Mouse (Mus musculus) forebrain, embryonic 11.5 days (tissue): ENCODE data around the gene Immp1l. TPM values are rescaled to one million over a fixed set of nuclear protein-coding genes. Genes with fewer than 3 reads are reported as not detected.

Source experiments
- ATAC-seq: fragments of 200-750 bp; cut with Nextera tagmentation; replicated peaks from 2 replicates; pipeline ENCODE4 v1.8.0; 2017; ENCODE audit warnings: moderate TSS enrichment; ENCODE audit not compliant: low FRiP score
- DNase-seq: peaks from one replicate; pipeline ENCODE4 v3.0.0-alpha.2; 2017; ENCODE audit warnings: low spot score
- H3K27ac ChIP-seq: fragments of 300-500 bp; sonication (generic); 2 replicates; pipeline ENCODE4 v1.5.1; 2014; ENCODE audit warnings: low read depth, low read length
- H3K27me3 ChIP-seq: fragments of 300-500 bp; sonication (generic); 2 replicates; pipeline ENCODE4 v1.6.1; 2014; ENCODE audit warnings: mild to moderate bottlenecking, low read length, mixed read lengths; ENCODE audit not compliant: control insufficient read depth, insufficient read depth
- H3K36me3 ChIP-seq: fragments of 300-500 bp; sonication (generic); 2 replicates; pipeline ENCODE4 v1.6.1; 2014; ENCODE audit warnings: mild to moderate bottlenecking, low read length, moderate library complexity, mixed read lengths; ENCODE audit not compliant: control insufficient read depth, insufficient read depth
- H3K4me1 ChIP-seq: fragments of 300-500 bp; sonication (generic); replicated peaks from 2 replicates; pipeline ENCODE4 v1.6.1; 2014; ENCODE audit warnings: low read length, mixed read lengths; ENCODE audit not compliant: control insufficient read depth, insufficient read depth
- H3K4me2 ChIP-seq: fragments of 300-500 bp; sonication (generic); 2 replicates; pipeline ENCODE4 v1.6.1; 2014; ENCODE audit warnings: low read depth, mild to moderate bottlenecking, low read length, moderate library complexity, mixed read lengths; ENCODE audit not compliant: severe bottlenecking
- H3K4me3 ChIP-seq: fragments of 300-500 bp; sonication (generic); 2 replicates; pipeline ENCODE4 v1.5.1; 2014; ENCODE audit warnings: low read depth, low read length
- H3K9ac ChIP-seq: fragments of 300-500 bp; sonication (generic); 2 replicates; pipeline ENCODE4 v1.6.1; 2014; ENCODE audit warnings: low read length
- H3K9me3 ChIP-seq: fragments of 300-500 bp; sonication (generic); 2 replicates; pipeline ENCODE4 v1.6.1; 2016; ENCODE audit warnings: low read length, mixed read lengths; ENCODE audit not compliant: control insufficient read depth
- WGBS: fragments of 180-500 bp; shearing (Covaris S2); extraction: QIAGEN DNeasy Blood & Tissue Kit; methylation state at CpG from one replicate; pipeline ENCODE4 v1.1.7; 2014; 5-methylcytosine and 5-hydroxymethylcytosine counted together
- polyA plus RNA-seq: library from polyadenylated mRNA; unstranded; fragments of >200 nt; fragmentation: Nextera tagmentation; extraction: Ambion mirVana; gene quantifications from 2 replicates; pipeline ENCODE4 v1.2.1, GENCODE M21; 2014

Gene Immp1l
- polyA plus RNA-seq, 1 experiment from 2014 or later, result 134 TPM

GRCm38 (mm10) chr2:105916671-105917070 is 12.2 kb downstream of the Immp1l start:
- no peak overlapping the region for H3K9ac ChIP-seq
- H3K4me3 ChIP-seq, result no peak overlapping the region
- DNase-seq, result no peak
- no peaks in the 10 kb centered on the region for H3K4me1 ChIP-seq
- no peaks in the 10 kb centered on the region for H3K27me3 ChIP-seq
- no peak overlapping the region for H3K4me2 ChIP-seq
- WGBS, result 90% methylated on average over 1 of the region's 1 CpGs
- no peaks in the 10 kb centered on the region for H3K36me3 ChIP-seq
- no peaks in the 10 kb centered on the region for H3K9me3 ChIP-seq
- no peak overlapping the region for H3K27ac ChIP-seq
- ATAC-seq, result no peak

- 43% methylated on average over 5 of the region's 5 CpGs for WGBS
- Histone ChIP-seq H3K9me3 (no peaks in the 10 kb centered on the region), H3K9ac (no peak overlapping the region), H3K27me3 (no peaks in the 10 kb centered on the region), H3K27ac (no peak overlapping the region), H3K4me1 (no peaks in the 10 kb centered on the region), H3K4me2 (no peak overlapping the region), H3K4me3 (no peak overlapping the region), H3K36me3 (no peaks in the 10 kb centered on the region)
- ATAC-seq (peak; percentile 65), DNase-seq (no peak)
Observed at GRCm38 (mm10) chr2:105917623-105918346, 13.3 kb downstream of the Immp1l start.

- no peak overlapping the region for H3K27ac ChIP-seq
- no peak for ATAC-seq
- no peak overlapping the region for H3K4me2 ChIP-seq
- H3K4me1 ChIP-seq, result no peaks in the 10 kb centered on the region
- no peaks in the 10 kb centered on the region for H3K27me3 ChIP-seq
- H3K36me3 ChIP-seq, result no peaks in the 10 kb centered on the region
- H3K4me3 ChIP-seq, result no peak overlapping the region
- DNase-seq, result no peak
- no peaks in the 10 kb centered on the region for H3K9me3 ChIP-seq
- H3K9ac ChIP-seq, result no peak overlapping the region
- 89% methylated on average over 2 of the region's 2 CpGs for WGBS
Observed at GRCm38 (mm10) chr2:105950131-105950530, 45.7 kb downstream of the Immp1l start.

GRCm38 (mm10) chr2:105951350-105951940 is 47.0 kb downstream of the Immp1l start:
- Histone ChIP-seq H3K9ac (no peak overlapping the region), H3K4me1 (no peaks in the 10 kb centered on the region), H3K36me3 (no peaks in the 10 kb centered on the region), H3K4me3 (no peak overlapping the region), H3K27me3 (no peaks in the 10 kb centered on the region), H3K9me3 (no peaks in the 10 kb centered on the region), H3K4me2 (no peak overlapping the region), H3K27ac (no peak overlapping the region)
- WGBS, result 91% methylated on average over 1 of the region's 1 CpGs
- DNase-seq (no peak), ATAC-seq (no peak)

DNA sequence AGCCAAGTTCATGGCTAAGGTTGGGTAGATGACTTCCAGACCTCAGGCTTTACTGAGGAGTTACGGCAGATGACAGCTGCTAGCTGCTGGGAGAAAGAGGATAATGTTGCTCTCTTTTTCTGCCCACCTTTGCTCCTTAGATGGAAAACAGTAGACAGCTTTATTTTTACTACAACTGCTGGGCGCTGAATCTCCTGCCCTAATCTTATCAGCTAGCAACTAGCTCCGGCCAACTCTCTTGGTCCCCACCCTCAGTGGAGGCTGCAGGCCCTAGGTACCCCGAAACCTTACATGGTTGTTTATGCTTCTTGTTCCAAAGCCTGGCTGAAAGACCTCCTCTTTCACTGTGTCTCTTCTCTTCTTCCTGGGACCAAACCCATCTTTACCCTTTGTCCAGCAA is 49.4 kb downstream of the Immp1l start:
- no peaks in the 10 kb centered on the region for H3K4me1 ChIP-seq
- H3K27ac ChIP-seq, result no peak overlapping the region
- 89% methylated on average over 4 of the region's 4 CpGs for WGBS
- H3K4me2 ChIP-seq, result no peak overlapping the region
- no peaks in the 10 kb centered on the region for H3K27me3 ChIP-seq
- no peak for ATAC-seq
- H3K36me3 ChIP-seq, result no peaks in the 10 kb centered on the region
- no peak overlapping the region for H3K4me3 ChIP-seq
- DNase-seq, result no peak
- H3K9me3 ChIP-seq, result no peaks in the 10 kb centered on the region
- H3K9ac ChIP-seq, result no peak overlapping the region

GRCm38 (mm10) chr2:105963447-105963846 is 59.0 kb downstream of the Immp1l start:
- H3K4me2 ChIP-seq, result no peak overlapping the region
- no peak overlapping the region for H3K9ac ChIP-seq
- H3K4me3 ChIP-seq, result no peak overlapping the region
- no peaks in the 10 kb centered on the region for H3K36me3 ChIP-seq
- WGBS, result 82% methylated on average over 1 of the region's 1 CpGs
- H3K9me3 ChIP-seq, result no peaks in the 10 kb centered on the region
- DNase-seq (no peak), ATAC-seq (no peak)
- no peaks in the 10 kb centered on the region for H3K4me1 ChIP-seq
- no peaks in the 10 kb centered on the region for H3K27me3 ChIP-seq
- H3K27ac ChIP-seq, result no peak overlapping the region

DNA sequence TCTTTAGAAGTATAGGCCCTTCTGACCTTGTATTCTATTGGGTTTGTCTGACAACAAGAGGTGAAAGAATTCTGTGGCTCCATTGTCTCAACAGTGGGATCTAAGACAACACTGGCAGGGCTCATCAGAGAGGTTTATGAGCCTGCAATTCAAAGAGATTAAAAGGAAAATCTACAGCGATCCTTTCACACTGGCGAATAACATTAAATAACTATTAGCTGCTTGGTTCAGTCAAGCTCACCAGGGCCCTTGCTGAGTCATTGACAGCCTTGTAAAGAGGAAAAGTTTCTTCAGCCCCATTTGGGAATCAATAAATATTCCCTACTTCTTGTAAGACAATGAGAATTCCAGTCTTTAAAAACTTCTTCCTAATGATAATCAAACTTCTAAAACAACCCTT is 69.5 kb downstream of the Immp1l start:
- H3K27ac ChIP-seq, result no peak overlapping the region
- ATAC-seq (peak; percentile 75), DNase-seq (no peak)
- WGBS, result 3% methylated on average over 2 of the region's 2 CpGs
- H3K4me1 ChIP-seq, result peaks cover 2% of the 10 kb centered on the region; the same call in 1 of the 2 replicates
- H3K9ac ChIP-seq, result no peak overlapping the region
- no peak overlapping the region for H3K4me2 ChIP-seq
- H3K36me3 ChIP-seq, result no peaks in the 10 kb centered on the region; the same call in 1 of the 2 replicates
- no peak overlapping the region for H3K4me3 ChIP-seq
- H3K27me3 ChIP-seq, result no peaks in the 10 kb centered on the region
- H3K9me3 ChIP-seq, result no peaks in the 10 kb centered on the region

DNA sequence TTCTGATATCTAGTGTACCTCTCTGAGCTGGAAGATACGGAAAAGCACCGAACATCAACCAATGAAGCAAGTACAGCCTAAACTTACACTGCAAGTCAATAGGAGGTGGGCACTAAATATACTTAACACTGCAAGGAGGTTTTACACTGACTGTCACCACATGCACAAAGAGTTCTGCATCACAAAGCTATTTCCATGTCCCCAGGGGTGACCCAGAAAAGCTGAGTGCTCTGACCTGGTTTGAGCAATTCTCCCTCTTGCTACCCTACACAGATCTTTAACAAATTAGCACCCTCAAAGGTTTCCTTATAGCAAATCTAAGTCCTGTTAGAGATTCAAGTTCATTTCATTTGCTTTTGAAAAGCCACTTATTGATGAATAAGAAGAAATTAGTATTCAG is 73.6 kb downstream of the Immp1l start:
- Histone ChIP-seq H3K27ac (no peak overlapping the region), H3K9me3 (no peaks in the 10 kb centered on the region), H3K4me3 (no peak overlapping the region), H3K4me1 (peaks cover 2% of the 10 kb centered on the region; the same call in 1 of the 2 replicates), H3K4me2 (no peak overlapping the region), H3K27me3 (no peaks in the 10 kb centered on the region), H3K36me3 (no peaks in the 10 kb centered on the region), H3K9ac (no peak overlapping the region)
- 97% methylated on average over 2 of the region's 2 CpGs for WGBS
- ATAC-seq (no peak), DNase-seq (no peak)

GRCm38 (mm10) chr2:105985206-105985605 is 80.8 kb downstream of the Immp1l start:
- H3K9ac ChIP-seq, result no peak overlapping the region
- no peaks in the 10 kb centered on the region for H3K27me3 ChIP-seq
- WGBS, result 79% methylated on average over 7 of the region's 7 CpGs
- peaks cover 5% of the 10 kb centered on the region; the same call in 1 of the 2 replicates for H3K4me1 ChIP-seq
- no peak for DNase-seq
- no peak overlapping the region for H3K27ac ChIP-seq
- H3K4me2 ChIP-seq, result no peak overlapping the region
- no peak for ATAC-seq
- no peaks in the 10 kb centered on the region for H3K36me3 ChIP-seq
- no peak overlapping the region for H3K4me3 ChIP-seq
- H3K9me3 ChIP-seq, result no peaks in the 10 kb centered on the region
